Mouse (Mus musculus) kidney, embryonic 16.5 days (tissue): ENCODE results near the gene Rps9. TPM values are rescaled to one million over a fixed set of nuclear protein-coding genes. Genes with fewer than 3 reads are reported as not detected.

Source experiments
- microRNA-seq: library from miRNA; unstranded; fragments of <30 nt; microRNA quantifications from one replicate; pipeline ENCODE4, GENCODE M21; 2016
- polyA plus RNA-seq: library from polyadenylated mRNA; unstranded; fragments of >200 nt; fragmentation: Nextera tagmentation; extraction: Ambion mirVana; gene quantifications from 2 replicates; pipeline ENCODE4 v1.2.1, GENCODE M21; 2015

The Rps9 gene
- polyA plus RNA-seq, 1 experiment from 2014 or later, result 1,357 TPM

Small RNA genes within 50 kb of the gene (microRNA-seq; reads per million reads assigned to microRNA genes)
- 2.4 reads per million, percentile 10 among the genes with 10 or more reads in this experiment for gene Mir3572

Other genes with a start within 250 kb of the Rps9 start
- 0.12 TPM in 1 of 2 replicates, not detected in the other for gene Tarm1, start 201.4 kb upstream of the Rps9 start, polyA plus RNA-seq
- 0.25 and 0.36 TPM in 2 replicates for gene Oscar, start 87.8 kb upstream of the Rps9 start, polyA plus RNA-seq
- gene Ndufa3, start 86.6 kb upstream of the Rps9 start, polyA plus RNA-seq, result 504 and 516 TPM in 2 replicates
- gene Tfpt, start 74.1 kb upstream of the Rps9 start, polyA plus RNA-seq, result 21.4 and 27.7 TPM in 2 replicates
- gene Prpf31, start 74.0 kb upstream of the Rps9 start, polyA plus RNA-seq, result 115 and 118 TPM in 2 replicates
- 65.3 and 71.6 TPM in 2 replicates for gene Cnot3, start 58.7 kb upstream of the Rps9 start, polyA plus RNA-seq
- 16.7 and 17.4 TPM in 2 replicates for gene Leng1, start 38.2 kb upstream of the Rps9 start, polyA plus RNA-seq
- 25.3 and 29.1 TPM in 2 replicates for gene Tmc4, start 26.4 kb upstream of the Rps9 start, polyA plus RNA-seq
- 286 and 341 TPM in 2 replicates for gene Tsen34, start 11.1 kb upstream of the Rps9 start, polyA plus RNA-seq
- 70.5 and 73.9 TPM in 2 replicates for gene Mboat7, start 10.5 kb upstream of the Rps9 start, polyA plus RNA-seq
- 0.85 and 0.98 TPM in 2 replicates for gene Pirb, start 16.4 kb downstream of the Rps9 start, polyA plus RNA-seq
- gene Gm15448, start 121.7 kb downstream of the Rps9 start, polyA plus RNA-seq, result 0.11 TPM in 1 of 2 replicates, not detected in the other
- gene Pira2, start 141.1 kb downstream of the Rps9 start, polyA plus RNA-seq, result 0.13 and 0.21 TPM in 2 replicates
- 0.09 and 0.14 TPM in 2 replicates for gene Gm14548, start 194.1 kb downstream of the Rps9 start, polyA plus RNA-seq
- 0.13 and 0.19 TPM in 2 replicates for gene Lilra6, start 211.5 kb downstream of the Rps9 start, polyA plus RNA-seq